ENCODE assay signal across 8 mouse cellular contexts in genomic region chr4:9096809-9097700, GRCm38 (mm10).
DNase-seq lines count a peak whose midpoint lies in the region; ATAC-seq and TF ChIP-seq lines count a peak whose summit lies in the region.

No protein-coding gene starts in this region.

- peak; percentile 59 for DNase-seq in MEL (ENCODE audit: low read depth, low spot score)
- peak; percentile 83 to 93 for DNase-seq in cerebellum, adult 2 months
- DNase-seq in hindbrain, embryonic 10.5 days (ENCODE audit: low spot score) = peak; percentile 89
- peak; percentile 82 for DNase-seq in layer of hippocampus, adult 9-10 months (ENCODE audit: low spot score)
- DNase-seq in ovary, postnatal 14 days (ENCODE audit: low spot score) = peak; percentile 91
- DNase-seq in thymus, postnatal 10 days (ENCODE audit: low spot score in 2 of 2) = peak; percentile 42 to 86

- no peak overlapping the region for H3K9ac ChIP-seq in MEL (ENCODE audit: control insufficient read depth, low read depth, low read length, poor library complexity, severe bottlenecking)
- 0 out of 2 replicates have a peak overlapping the region, but pooled peaks have one; percentile 29 for H3K9ac ChIP-seq in lung, embryonic 16.5 days (ENCODE audit: low read length)

- TF ChIP-seq POLR2A in MEL (IDR thresholded peaks at IDR 0.05; ENCODE audit: control insufficient read depth in 1 of 2, insufficient read depth in 1 of 2, low read depth in 1 of 2, low read length in 2 of 2, poor library complexity in 1 of 2) = no peak
- no peak for TF ChIP-seq POLR2A in cerebellum, adult 2 months (IDR thresholded peaks at IDR 0.05; ENCODE audit: borderline replicate concordance, insufficient read depth, low read length)

- peak; percentile 87 to 94 (median 88) for TF ChIP-seq CTCF in MEL (IDR thresholded peaks at IDR 0.05 in 2 of 3, conservative IDR thresholded peaks at IDR 0.05 in 1 of 3; ENCODE audit: control insufficient read depth in 1 of 3, insufficient read depth in 1 of 3, low read depth in 2 of 3, low read length in 3 of 3, poor library complexity in 1 of 3, severe bottlenecking in 1 of 3)
- TF ChIP-seq CTCF in cerebellum, adult 2 months (IDR thresholded peaks at IDR 0.05; ENCODE audit: borderline replicate concordance, insufficient read depth, low read depth, low read length) = peak; percentile 97

- no peaks in the 10 kb centered on the region for H3K27me3 ChIP-seq in MEL (ENCODE audit: control insufficient read depth in 1 of 2, insufficient read depth in 2 of 2, low read length in 2 of 2)
- no peaks in the 10 kb centered on the region for H3K27me3 ChIP-seq in cerebellum, adult 2 months (ENCODE audit: control insufficient read depth, insufficient read depth, low read length)
- peaks cover 6% of the 10 kb centered on the region; the same call in 1 of the 2 replicates for H3K27me3 ChIP-seq in hindbrain, embryonic 10.5 days (ENCODE audit: insufficient read depth, poor library complexity, severe bottlenecking)
- no peaks in the 10 kb centered on the region for H3K27me3 ChIP-seq in lung, embryonic 16.5 days (ENCODE audit: control insufficient read depth, insufficient read depth, low read depth, low read length)

- ATAC-seq in frontal cortex, adult (ENCODE audit: low TSS enrichment) = peak; percentile 95
- ATAC-seq in lung, embryonic 16.5 days (ENCODE audit: low read depth) = peak; percentile 68

- TF ChIP-seq RAD21 in MEL (IDR thresholded peaks at IDR 0.05; ENCODE audit: low read depth, low read length) = peak; percentile 91

- H3K9me3 ChIP-seq in MEL (replicated peaks; ENCODE audit: insufficient read depth, low read length) = no peaks in the 10 kb centered on the region
- 0 out of 2 replicates have a peak, but pooled peaks cover 3% of the 10 kb centered on the region for H3K9me3 ChIP-seq in hindbrain, embryonic 10.5 days
- no peaks in the 10 kb centered on the region for H3K9me3 ChIP-seq in lung, embryonic 16.5 days (ENCODE audit: control insufficient read depth, low read length)

- no peaks in the 10 kb centered on the region for H3K36me3 ChIP-seq in MEL (ENCODE audit: control insufficient read depth in 1 of 2, insufficient read depth in 2 of 2, low read length in 2 of 2)
- H3K36me3 ChIP-seq in hindbrain, embryonic 10.5 days = no peaks in the 10 kb centered on the region
- H3K36me3 ChIP-seq in lung, embryonic 16.5 days (ENCODE audit: control insufficient read depth, insufficient read depth, low read length) = no peaks in the 10 kb centered on the region

- no peak overlapping the region for H3K27ac ChIP-seq in MEL (ENCODE audit: control insufficient read depth, low read depth, low read length)
- H3K27ac ChIP-seq in cerebellum, adult 2 months (ENCODE audit: insufficient read depth, low read length) = no peak overlapping the region
- peak overlapping the region; percentile 62 for H3K27ac ChIP-seq in hindbrain, embryonic 10.5 days
- H3K27ac ChIP-seq in lung, embryonic 16.5 days (ENCODE audit: low read length) = no peak overlapping the region

- H3K4me3 ChIP-seq in MEL (ENCODE audit: control insufficient read depth in 1 of 2, insufficient read depth in 1 of 2, low read depth in 2 of 2, low read length in 2 of 2) = no peak overlapping the region
- no peak overlapping the region for H3K4me3 ChIP-seq in cerebellum, adult 2 months (replicated peaks; ENCODE audit: insufficient read depth, low read depth, low read length)
- H3K4me3 ChIP-seq in hindbrain, embryonic 10.5 days = 0 out of 2 replicates have a peak overlapping the region, but pooled peaks have one; percentile 6
- H3K4me3 ChIP-seq in lung, embryonic 16.5 days (ENCODE audit: low read length) = peak overlapping the region; percentile 21; the same call in 1 of the 2 replicates

- H3K4me2 ChIP-seq in lung, embryonic 16.5 days (ENCODE audit: low read depth, low read length) = peak overlapping the region; percentile 49

- no peaks in the 10 kb centered on the region for H3K79me2 ChIP-seq in MEL (ENCODE audit: control insufficient read depth, insufficient read depth, low read length, poor library complexity)

- no peak for TF ChIP-seq EP300 in MEL (IDR thresholded peaks at IDR 0.05; ENCODE audit: low read depth in 1 of 2, low read length in 2 of 2)

- 22% methylated on average over 24 of the region's 24 CpGs for WGBS in cerebellum, adult 2 months
- WGBS in hindbrain, embryonic 10.5 days = 28% methylated on average over 24 of the region's 24 CpGs
- WGBS in lung, embryonic 16.5 days = 19% methylated on average over 24 of the region's 24 CpGs

- no peaks in the 10 kb centered on the region for H3K4me1 ChIP-seq in MEL (ENCODE audit: control insufficient read depth in 1 of 2, insufficient read depth in 2 of 2, low read length in 2 of 2)
- peaks cover 7% of the 10 kb centered on the region for H3K4me1 ChIP-seq in cerebellum, adult 2 months (ENCODE audit: control insufficient read depth, insufficient read depth, low read length)
- peaks cover 38% of the 10 kb centered on the region for H3K4me1 ChIP-seq in hindbrain, embryonic 10.5 days (replicated peaks)
- H3K4me1 ChIP-seq in lung, embryonic 16.5 days (replicated peaks; ENCODE audit: control insufficient read depth, insufficient read depth, low read length) = peaks cover 5% of the 10 kb centered on the region

TF ChIP-seq in MEL, 35 proteins besides CTCF, POLR2A, EP300 and RAD21:
- TF ChIP-seq CHD2 (IDR thresholded peaks at IDR 0.05; ENCODE audit: low read length) (no peak), BHLHE40 (IDR thresholded peaks at IDR 0.05; ENCODE audit: borderline replicate concordance, low read depth, low read length) (no peak), MYC (IDR thresholded peaks at IDR 0.05; ENCODE audit: low read depth, low read length) (no peak), MAX (IDR thresholded peaks at IDR 0.05; ENCODE audit: low read length) (no peak), ZC3H11A (IDR thresholded peaks at IDR 0.05; ENCODE audit: low read depth, low read length) (peak; percentile 79), ZKSCAN1 (IDR thresholded peaks at IDR 0.05; ENCODE audit: low read depth, low read length) (no peak), SMC3 (IDR thresholded peaks at IDR 0.05; ENCODE audit: low read depth, low read length) (peak; percentile 84)

Comparison
In these comparisons a context has a peak if more than half of its experiments do, and no peak if none do; other contexts are left out.
1. H3K4me3 ChIP-seq: peak in hindbrain, embryonic 10.5 days (single experiment) and lung, embryonic 16.5 days (single experiment); none in MEL (0 of 2) and cerebellum, adult 2 months (single experiment).
2. Peak in every context shown above with its lines, with median percentiles within 50 percentile points of each other: DNase-seq.